ENCODE assay signal across 10 mouse cellular contexts in genomic region chr13:35030979-35031683, GRCm38 (mm10). TPM values are rescaled to one million over a fixed set of nuclear protein-coding genes. Genes with fewer than 3 reads are reported as not detected.
DNase-seq lines count a peak whose midpoint lies in the region; ATAC-seq and TF ChIP-seq lines count a peak whose summit lies in the region.
"Had no signal": no experiment of that assay in that cellular context is flagged by ENCODE, and none has a peak within 500 bp of the region (broad histone marks: within the 10 kb centered on the region; RNA-seq: fewer than 3 reads in every experiment).

No protein-coding gene starts in this region.

- no peaks in the 10 kb centered on the region for H3K27me3 ChIP-seq in embryonic facial prominence, embryonic 14.5 days (replicated peaks; ENCODE audit: control insufficient read depth, insufficient read depth, low read length)
- H3K27me3 ChIP-seq in embryonic facial prominence, embryonic 10.5 days (replicated peaks; ENCODE audit: low read depth, poor library complexity, severe bottlenecking): no peaks in the 10 kb centered on the region
- H3K27me3 ChIP-seq in kidney, adult 2 months (replicated peaks; ENCODE audit: control insufficient read depth, insufficient read depth, low read length): no peaks in the 10 kb centered on the region
- no peaks in the 10 kb centered on the region for H3K27me3 ChIP-seq in midbrain, postnatal 0 days (ENCODE audit: insufficient read depth, low read length)
- H3K27me3 ChIP-seq in midbrain, embryonic 15.5 days (replicated peaks): no peaks in the 10 kb centered on the region
- no peaks in the 10 kb centered on the region for H3K27me3 ChIP-seq in stomach, postnatal 0 days (ENCODE audit: control insufficient read depth, insufficient read depth, low read length)
- H3K27me3 ChIP-seq: intestine, embryonic 15.5 days had no signal

- no peak overlapping the region for H3K4me3 ChIP-seq in embryonic facial prominence, embryonic 14.5 days (ENCODE audit: low read depth, low read length)
- H3K4me3 ChIP-seq in embryonic facial prominence, embryonic 10.5 days: no peak overlapping the region
- no peak overlapping the region for H3K4me3 ChIP-seq in kidney, adult 2 months (ENCODE audit: insufficient read depth, low read depth, low read length)
- no peak overlapping the region for H3K4me3 ChIP-seq in midbrain, postnatal 0 days (ENCODE audit: low read depth, low read length)
- no peak overlapping the region for H3K4me3 ChIP-seq in midbrain, embryonic 15.5 days
- no peak overlapping the region for H3K4me3 ChIP-seq in stomach, postnatal 0 days (ENCODE audit: low read depth, low read length)
- H3K4me3 ChIP-seq: intestine, embryonic 15.5 days had no signal

- TF ChIP-seq EP300 in stomach, postnatal 0 days (optimal IDR thresholded peaks at IDR 0.05): no peak

- no peak for TF ChIP-seq POLR2A in kidney, adult 2 months (IDR thresholded peaks at IDR 0.05; ENCODE audit: low read depth, low read length)

- no peaks in the 10 kb centered on the region for H3K9me3 ChIP-seq in embryonic facial prominence, embryonic 14.5 days (ENCODE audit: control insufficient read depth, low read length)
- no peaks in the 10 kb centered on the region for H3K9me3 ChIP-seq in embryonic facial prominence, embryonic 10.5 days
- H3K9me3 ChIP-seq in midbrain, postnatal 0 days (ENCODE audit: low read length): no peaks in the 10 kb centered on the region
- no peaks in the 10 kb centered on the region for H3K9me3 ChIP-seq in midbrain, embryonic 15.5 days
- H3K9me3 ChIP-seq in stomach, postnatal 0 days (ENCODE audit: control insufficient read depth, low read length): no peaks in the 10 kb centered on the region
- H3K9me3 ChIP-seq: intestine, embryonic 15.5 days had no signal

- no peaks in the 10 kb centered on the region for H3K36me3 ChIP-seq in embryonic facial prominence, embryonic 14.5 days (ENCODE audit: control insufficient read depth, insufficient read depth, low read length)
- H3K36me3 ChIP-seq in embryonic facial prominence, embryonic 10.5 days (replicated peaks): no peaks in the 10 kb centered on the region
- no peaks in the 10 kb centered on the region for H3K36me3 ChIP-seq in kidney, adult 2 months (ENCODE audit: control insufficient read depth, insufficient read depth, low read length)
- H3K36me3 ChIP-seq in midbrain, postnatal 0 days (ENCODE audit: insufficient read depth, low read length): no peaks in the 10 kb centered on the region
- H3K36me3 ChIP-seq in midbrain, embryonic 15.5 days (replicated peaks): no peaks in the 10 kb centered on the region
- H3K36me3 ChIP-seq in stomach, postnatal 0 days (ENCODE audit: control insufficient read depth, insufficient read depth, low read length): no peaks in the 10 kb centered on the region
- H3K36me3 ChIP-seq: intestine, embryonic 15.5 days had no signal

- no peak overlapping the region for H3K9ac ChIP-seq in embryonic facial prominence, embryonic 14.5 days (ENCODE audit: low read depth, low read length)
- no peak overlapping the region for H3K9ac ChIP-seq in midbrain, postnatal 0 days (replicated peaks; ENCODE audit: low read length, poor library complexity, severe bottlenecking)
- no peak overlapping the region for H3K9ac ChIP-seq in midbrain, embryonic 15.5 days
- no peak overlapping the region for H3K9ac ChIP-seq in stomach, postnatal 0 days (ENCODE audit: low read length)
- H3K9ac ChIP-seq: intestine, embryonic 15.5 days had no signal

- H3K4me1 ChIP-seq in embryonic facial prominence, embryonic 14.5 days (ENCODE audit: control insufficient read depth, insufficient read depth, low read length): no peaks in the 10 kb centered on the region
- H3K4me1 ChIP-seq in embryonic facial prominence, embryonic 10.5 days: 0 out of 2 replicates have a peak, but pooled peaks cover 3% of the 10 kb centered on the region
- no peaks in the 10 kb centered on the region; the same call in 1 of the 2 replicates for H3K4me1 ChIP-seq in kidney, adult 2 months (ENCODE audit: control insufficient read depth, insufficient read depth, low read length)
- no peaks in the 10 kb centered on the region for H3K4me1 ChIP-seq in midbrain, postnatal 0 days (ENCODE audit: insufficient read depth, low read length)
- H3K4me1 ChIP-seq in midbrain, embryonic 15.5 days: no peaks in the 10 kb centered on the region
- no peaks in the 10 kb centered on the region for H3K4me1 ChIP-seq in stomach, postnatal 0 days (replicated peaks; ENCODE audit: control insufficient read depth, insufficient read depth)
- H3K4me1 ChIP-seq: intestine, embryonic 15.5 days had no signal

- DNase-seq in embryonic facial prominence, embryonic 14.5 days (ENCODE audit: low spot score): peak; percentile 5
- DNase-seq in embryonic facial prominence, embryonic 10.5 days (ENCODE audit: low spot score): no peak
- peak; percentile 23 for DNase-seq in kidney, adult 2 months
- DNase-seq in kidney, adult 11 months: no peak
- DNase-seq in midbrain, postnatal 0 days (ENCODE audit: low spot score): peak; percentile 67
- DNase-seq in stomach, postnatal 0 days (ENCODE audit: low spot score): no peak
- DNase-seq in embryo, embryonic 11 days: no peak
- DNase-seq: lung, postnatal 14 days had no signal

- no peak for TF ChIP-seq CTCF in kidney, adult 2 months (conservative IDR thresholded peaks at IDR 0.05; ENCODE audit: insufficient read depth, insufficient read length, low read depth, low read length)
- TF ChIP-seq CTCF in midbrain, postnatal 0 days (IDR thresholded peaks at IDR 0.05): peak; percentile 72
- TF ChIP-seq CTCF in stomach, postnatal 0 days (IDR thresholded peaks at IDR 0.05; ENCODE audit: low read depth): peak; percentile 53

- H3K4me2 ChIP-seq in embryonic facial prominence, embryonic 14.5 days (ENCODE audit: low read depth, low read length): no peak overlapping the region
- no peak overlapping the region for H3K4me2 ChIP-seq in midbrain, postnatal 0 days (ENCODE audit: low read depth, low read length, poor library complexity, severe bottlenecking)
- H3K4me2 ChIP-seq in midbrain, embryonic 15.5 days: no peak overlapping the region
- H3K4me2 ChIP-seq in stomach, postnatal 0 days (replicated peaks; ENCODE audit: low read depth): no peak overlapping the region
- H3K4me2 ChIP-seq: intestine, embryonic 15.5 days had no signal

- H3K27ac ChIP-seq in embryonic facial prominence, embryonic 14.5 days (replicated peaks; ENCODE audit: low read depth, low read length): no peak overlapping the region
- no peak overlapping the region for H3K27ac ChIP-seq in embryonic facial prominence, embryonic 10.5 days (replicated peaks)
- no peak overlapping the region for H3K27ac ChIP-seq in kidney, adult 2 months (ENCODE audit: insufficient read depth, low read depth, low read length)
- H3K27ac ChIP-seq in midbrain, postnatal 0 days (ENCODE audit: low read depth, low read length): no peak overlapping the region
- H3K27ac ChIP-seq in midbrain, embryonic 15.5 days: no peak overlapping the region
- H3K27ac ChIP-seq in stomach, postnatal 0 days (replicated peaks): no peak overlapping the region
- H3K27ac ChIP-seq: intestine, embryonic 15.5 days had no signal

- ATAC-seq in embryonic facial prominence, embryonic 14.5 days (ENCODE audit: low read depth): no peak
- ATAC-seq in midbrain, postnatal 0 days (ENCODE audit: low FRiP score): no peak
- ATAC-seq in midbrain, embryonic 15.5 days (replicated peaks): no peak
- no peak for ATAC-seq in stomach, postnatal 0 days (ENCODE audit: low FRiP score, low TSS enrichment)
- ATAC-seq: intestine, embryonic 15.5 days had no signal

- 83% methylated on average over 7 of the region's 7 CpGs for WGBS in embryonic facial prominence, embryonic 14.5 days
- 90% methylated on average over 7 of the region's 7 CpGs for WGBS in embryonic facial prominence, embryonic 10.5 days
- WGBS in kidney, adult 2 months: 84% methylated on average over 7 of the region's 7 CpGs
- WGBS in midbrain, postnatal 0 days: 84% methylated on average over 7 of the region's 7 CpGs
- 88% methylated on average over 7 of the region's 7 CpGs for WGBS in midbrain, embryonic 15.5 days
- WGBS in stomach, postnatal 0 days: 83% methylated on average over 7 of the region's 7 CpGs

RNA-seq across cellular contexts. Expression of gene Eci2, which starts 4.2 kb away (rescaled TPM):
- 129 and 147 TPM in 2 replicates for polyA plus RNA-seq in embryonic facial prominence, embryonic 14.5 days (2014; fragmentation: Nextera tagmentation; extraction: Ambion mirVana)
- polyA plus RNA-seq in embryonic facial prominence, embryonic 10.5 days (2016; fragmentation: Nextera tagmentation; extraction: Ambion mirVana): 91.2 and 105 TPM in 2 replicates
- 76.2 and 82.5 TPM in 2 replicates for polyA plus RNA-seq in kidney, adult 2 months (2012; rRNA removed)
- total RNA-seq in midbrain, postnatal 0 days (2014; rRNA removed): 97.7 and 110 TPM in 2 replicates
- 95.3 and 99.5 TPM in 2 replicates for polyA plus RNA-seq in midbrain, postnatal 0 days (2015; fragmentation: Nextera tagmentation; extraction: Ambion mirVana)
- polyA plus RNA-seq in midbrain, embryonic 15.5 days (2015; fragmentation: Nextera tagmentation; extraction: Ambion mirVana): 92.6 and 101 TPM in 2 replicates
- polyA plus RNA-seq in stomach, postnatal 0 days (2015; fragmentation: Nextera tagmentation; extraction: Ambion mirVana): 161 and 163 TPM in 2 replicates

Comparison
In these comparisons a context has a peak if more than half of its experiments do, and no peak if none do; other contexts are left out.
1. DNase-seq: peak in embryonic facial prominence, embryonic 14.5 days (single experiment), kidney, adult 2 months (single experiment) and midbrain, postnatal 0 days (single experiment); none in embryonic facial prominence, embryonic 10.5 days (single experiment), kidney, adult 11 months (single experiment), stomach, postnatal 0 days (single experiment) and embryo, embryonic 11 days (single experiment).